Mouse (Mus musculus): ENCODE results near the gene Fbxw7.

Gene Fbxw7

DNA sequence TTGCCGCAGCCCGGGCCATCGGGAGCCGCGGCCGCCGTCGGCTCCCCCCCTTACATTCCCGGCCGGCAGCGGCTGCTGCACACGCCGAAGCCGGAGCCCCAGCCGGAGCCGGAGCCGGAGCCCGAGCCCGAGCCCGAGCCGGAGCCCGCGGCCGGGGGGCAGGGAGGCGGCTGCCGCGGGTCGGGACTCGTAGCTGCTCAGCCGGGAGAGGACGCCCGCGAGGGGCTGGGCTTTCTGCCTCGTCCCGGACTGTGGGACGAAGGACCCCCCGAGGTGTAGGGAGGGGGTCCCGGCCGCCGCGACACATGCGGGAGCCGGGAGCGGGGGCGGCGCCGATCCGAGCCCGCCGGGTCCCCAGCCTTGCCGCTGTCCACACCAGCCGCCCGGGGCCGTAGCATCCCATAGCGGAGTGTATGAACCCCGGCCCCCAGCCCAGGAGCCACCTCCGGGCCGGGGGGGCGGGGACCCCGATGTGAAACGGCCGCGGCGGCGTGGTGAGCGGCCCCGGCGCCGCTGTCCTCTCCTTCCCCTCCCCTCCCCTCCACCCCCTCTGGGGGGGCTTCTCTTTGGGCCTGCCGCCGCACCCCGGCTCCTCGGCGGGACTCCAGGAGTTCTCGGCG lies at the start of gene Fbxw7:
TSS of gene Fbxw7 (plus strand) at position 507 of the 620 bp plus-strand sequence.
- DNase-seq (ENCODE audit: low read depth, low spot score): no peak

DNA sequence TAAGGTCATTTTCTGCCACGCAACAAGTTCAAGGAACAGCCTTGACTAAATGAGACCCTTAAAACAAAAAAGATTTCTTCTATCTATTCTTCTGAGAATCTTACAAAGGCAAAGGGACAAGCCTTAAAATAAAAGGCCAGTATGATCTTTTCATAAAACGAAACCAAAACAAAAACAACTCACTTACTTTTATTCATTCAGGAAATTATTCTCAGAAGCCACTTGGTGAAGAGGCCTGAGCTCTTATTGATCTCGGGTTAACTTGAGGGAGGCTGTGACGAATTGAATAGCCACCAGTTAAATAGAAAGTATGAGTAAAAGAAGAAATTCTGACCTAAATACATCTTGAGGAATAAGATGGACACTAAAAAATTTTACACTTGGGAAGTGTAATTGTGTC lies 46.1 kb upstream of the Fbxw7 start:
- no peak for DNase-seq (ENCODE audit: low read depth, low spot score)

DNA sequence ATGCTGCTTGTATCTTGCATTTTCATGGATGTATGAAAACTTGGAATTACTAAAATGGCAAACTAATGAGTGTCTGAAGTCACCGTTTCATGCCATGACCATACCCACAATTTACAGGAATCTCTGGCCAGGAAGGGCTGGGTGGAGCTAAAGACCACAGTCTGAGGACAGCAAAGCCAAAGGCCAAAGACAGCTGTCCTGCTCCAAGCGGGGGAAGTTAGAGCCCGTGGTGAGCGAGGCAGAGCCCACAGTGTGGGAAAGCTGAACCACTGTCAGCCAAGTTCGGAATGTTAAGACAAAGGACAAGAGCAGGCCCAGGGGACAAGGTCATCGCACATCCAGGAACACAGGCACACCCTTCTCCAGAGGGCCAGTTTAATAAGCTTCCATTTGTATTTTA lies 45.7 kb upstream of the Fbxw7 start:
- no peak for DNase-seq (ENCODE audit: low read depth, low spot score)

DNA sequence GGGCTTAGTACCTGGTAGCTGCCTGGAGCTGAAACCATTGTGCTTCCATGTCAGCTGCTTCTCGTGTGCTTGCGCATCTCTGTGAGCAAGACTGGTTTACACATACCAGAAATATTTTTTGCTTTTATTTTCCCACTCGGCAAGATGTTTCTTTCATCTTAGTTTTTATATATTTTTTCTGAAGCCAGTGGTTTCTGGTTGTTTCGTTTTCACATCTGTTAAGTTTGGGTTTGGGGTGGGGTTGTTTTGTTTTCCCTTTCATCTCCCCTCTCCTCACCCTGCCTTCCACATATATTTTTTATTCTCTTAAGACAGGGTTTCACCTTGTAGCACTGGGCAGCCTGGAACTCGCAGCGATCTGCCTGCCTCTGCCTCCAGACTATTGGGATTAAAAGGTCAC lies 44.5 kb upstream of the Fbxw7 start:
- no peak for DNase-seq (ENCODE audit: low read depth, low spot score)

DNA sequence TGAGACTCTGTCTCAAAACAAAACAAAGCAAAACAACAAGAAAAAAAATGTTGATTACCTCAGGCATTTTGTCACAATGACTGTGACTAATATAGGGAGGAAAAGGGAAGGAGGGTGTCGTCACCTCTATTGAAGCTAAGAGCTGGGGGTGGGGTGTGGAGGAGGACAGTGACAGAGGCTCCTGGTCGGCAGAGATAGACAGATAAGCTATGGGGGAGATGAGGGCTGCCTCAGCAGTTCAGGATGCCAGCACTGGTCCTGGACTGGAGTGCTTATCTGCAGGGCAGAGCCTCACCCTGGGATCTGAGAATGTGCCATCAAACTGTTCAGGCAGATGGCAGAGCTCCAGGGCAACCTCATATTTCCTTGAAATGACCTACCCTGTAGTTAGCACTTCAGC lies 43.1 kb upstream of the Fbxw7 start:
- DNase-seq (ENCODE audit: low read depth, low spot score): no peak

DNA sequence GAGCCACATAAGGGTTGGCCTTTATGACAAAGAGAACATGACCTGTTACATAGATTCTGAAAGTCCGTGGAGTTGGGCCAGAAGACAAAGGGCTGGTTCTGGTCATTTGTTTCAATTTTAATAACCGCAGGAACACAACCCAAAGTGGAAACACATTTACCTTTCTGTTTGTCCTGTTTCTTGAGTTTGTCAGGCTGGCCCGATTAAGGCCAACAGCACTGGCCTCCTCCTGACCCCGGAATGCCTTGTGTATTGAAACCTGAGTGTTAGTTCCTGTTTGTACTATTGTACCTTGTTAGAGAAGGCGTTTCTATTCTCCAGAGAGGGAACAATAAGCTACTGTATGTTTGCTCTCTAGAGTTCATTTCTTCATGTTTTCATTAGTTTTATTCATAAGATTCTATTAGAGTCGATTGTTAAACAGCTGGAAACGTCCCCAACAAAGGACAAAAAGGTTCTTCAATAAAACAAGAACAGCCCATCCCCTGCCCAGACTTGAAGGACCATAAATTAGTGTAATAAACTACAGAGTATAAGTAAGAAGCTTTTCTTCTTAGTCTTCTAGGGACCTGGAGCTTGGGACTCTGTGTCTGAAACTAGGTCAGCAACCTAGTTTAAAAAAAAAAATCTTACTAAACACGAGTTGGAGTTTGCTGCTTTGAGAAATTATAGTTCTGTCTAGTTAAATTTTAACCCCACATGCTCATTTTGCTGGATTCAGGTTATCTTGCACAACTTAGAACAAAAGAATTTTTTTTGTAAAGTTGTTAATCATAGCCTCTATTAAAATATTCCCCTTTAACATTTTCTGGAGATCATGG lies 40.6 kb upstream of the Fbxw7 start:
- DNase-seq (ENCODE audit: low read depth, low spot score): no peak

DNA sequence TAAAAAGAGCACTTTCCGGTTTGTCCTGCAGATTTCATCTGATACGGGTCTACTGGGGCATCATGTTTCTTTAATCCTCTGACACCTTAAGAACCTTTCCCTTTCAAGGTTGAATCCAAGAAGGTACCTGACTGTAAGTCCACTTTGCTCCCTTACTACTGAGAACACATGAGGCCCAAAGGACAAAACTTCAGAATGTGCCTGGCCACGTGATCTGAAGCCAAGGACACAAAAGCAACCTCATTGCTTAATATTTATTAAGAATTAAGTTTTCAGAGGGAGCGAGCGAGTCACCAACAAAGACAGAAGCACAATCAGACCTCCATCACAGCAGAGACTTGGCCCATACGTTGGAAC lies 40.0 kb upstream of the Fbxw7 start:
- no peak for DNase-seq (ENCODE audit: low read depth, low spot score)

DNA sequence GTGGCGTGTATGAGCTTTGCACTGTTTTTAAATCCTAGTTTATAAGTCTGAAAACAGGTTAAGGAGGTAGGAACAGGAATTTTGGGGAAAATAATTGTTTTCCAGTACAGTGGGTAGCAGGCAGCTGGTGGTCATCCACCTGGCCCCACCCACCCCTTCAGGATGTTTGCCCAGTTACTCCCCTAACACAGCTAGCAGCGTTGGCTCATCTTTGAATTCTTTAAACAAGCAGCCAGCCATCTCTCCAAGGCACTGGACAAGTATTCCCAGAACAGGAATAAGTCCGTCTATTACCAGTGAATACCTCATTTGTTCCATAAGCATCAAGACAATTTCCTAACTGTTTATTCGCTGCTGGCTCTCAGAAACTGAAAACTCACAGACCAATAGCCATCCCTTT lies 39.5 kb upstream of the Fbxw7 start:
- no peak for DNase-seq (ENCODE audit: low read depth, low spot score)

DNA sequence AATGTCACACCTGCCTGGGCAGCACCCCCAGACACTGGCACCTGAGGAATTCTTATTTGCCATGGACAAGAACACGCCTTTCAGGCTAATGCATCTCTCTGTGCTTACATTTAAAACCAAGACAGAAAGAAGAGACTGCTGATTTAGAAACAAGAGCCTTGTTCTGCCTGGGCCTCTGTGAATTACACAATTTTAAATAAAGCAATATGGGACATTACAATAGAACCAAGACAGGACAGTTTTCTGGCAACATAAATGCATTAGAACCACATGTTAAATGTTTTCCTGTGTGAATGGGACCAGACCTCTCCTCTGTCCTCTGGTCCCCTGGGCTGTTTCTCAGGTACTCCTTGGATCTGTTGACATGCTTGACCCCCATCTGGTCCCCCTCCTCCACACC lies 39.0 kb upstream of the Fbxw7 start:
- DNase-seq (ENCODE audit: low read depth, low spot score): no peak

DNA sequence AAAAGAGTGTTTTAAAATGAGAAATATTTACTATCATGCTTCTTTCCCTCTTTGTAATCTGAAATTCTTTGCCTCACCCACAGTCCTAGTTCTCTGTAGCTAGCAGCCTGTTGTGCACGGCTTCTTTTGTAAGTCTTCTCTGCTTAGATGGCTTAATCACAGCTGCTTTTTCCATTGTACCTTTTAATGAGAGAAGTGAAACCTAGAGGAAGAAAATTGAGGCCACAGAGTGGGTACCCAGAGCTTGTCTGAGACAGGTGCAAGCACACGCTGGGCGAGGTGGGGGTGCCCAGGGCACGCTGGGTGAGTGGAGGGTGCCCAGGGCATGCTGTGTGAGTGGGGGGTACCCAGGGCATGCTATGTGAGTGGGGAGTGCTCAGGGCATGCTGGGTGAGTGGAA lies 27.2 kb upstream of the Fbxw7 start:
- DNase-seq (ENCODE audit: low read depth, low spot score): no peak

DNA sequence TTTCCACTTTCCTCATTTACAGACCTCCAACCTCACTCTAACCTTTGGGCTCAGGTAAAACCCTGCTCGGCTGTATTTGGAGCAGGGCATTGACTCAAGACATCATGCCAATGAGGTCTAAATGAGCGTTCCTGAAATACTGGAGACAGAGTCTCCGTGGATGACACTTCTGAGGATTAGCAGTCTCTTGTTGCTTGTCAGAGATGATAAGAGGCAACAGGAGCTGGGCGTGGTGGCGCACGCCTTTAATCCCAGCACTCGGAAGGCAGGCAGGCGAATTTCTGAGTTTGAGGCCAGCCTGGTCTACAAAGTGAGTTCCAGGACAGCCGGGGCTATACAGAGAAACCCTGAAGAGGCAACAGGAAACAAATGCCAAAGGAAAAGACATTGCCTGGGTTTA lies 11.0 kb upstream of the Fbxw7 start:
- DNase-seq (ENCODE audit: low read depth, low spot score): no peak

DNA sequence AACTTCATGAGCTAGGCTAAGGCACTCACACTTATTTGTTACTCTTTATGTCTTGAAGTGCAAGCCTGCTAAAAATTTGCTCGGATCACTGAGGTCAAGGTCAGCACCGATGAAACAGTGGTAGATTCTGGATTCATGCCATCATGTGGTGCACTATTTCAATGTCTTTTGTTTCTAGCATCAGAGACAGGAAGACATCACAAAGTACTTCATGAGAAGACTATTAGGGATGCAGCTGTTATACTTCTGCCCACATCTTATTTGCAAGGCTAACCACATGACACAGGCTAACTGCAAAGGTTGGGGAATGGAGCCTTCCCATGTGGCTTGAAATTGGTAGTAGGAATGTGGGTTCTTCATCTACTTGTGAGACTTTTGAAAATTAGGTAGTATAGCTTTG lies 8.9 kb upstream of the Fbxw7 start:
- DNase-seq (ENCODE audit: low read depth, low spot score): no peak

DNA sequence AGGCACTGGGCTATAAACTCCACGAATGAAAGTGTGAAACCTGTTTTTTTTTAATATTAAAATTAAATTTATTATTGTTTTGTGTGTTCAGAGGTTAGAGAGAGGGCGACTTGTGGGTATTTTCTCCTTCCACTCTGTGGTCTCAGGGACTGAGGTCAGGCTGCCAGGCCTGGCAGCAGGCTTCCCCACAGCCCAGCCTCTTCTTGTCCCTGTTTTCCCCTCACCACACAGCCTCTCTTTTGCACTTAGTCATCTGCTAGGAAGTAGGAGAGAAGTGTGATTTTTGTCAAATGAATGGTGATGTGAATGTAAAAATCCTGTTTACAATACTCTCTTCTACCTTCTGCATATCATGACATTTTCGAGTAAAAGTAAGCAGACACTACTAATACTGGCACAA lies 7.2 kb upstream of the Fbxw7 start:
- no peak for DNase-seq (ENCODE audit: low read depth, low spot score)

DNA sequence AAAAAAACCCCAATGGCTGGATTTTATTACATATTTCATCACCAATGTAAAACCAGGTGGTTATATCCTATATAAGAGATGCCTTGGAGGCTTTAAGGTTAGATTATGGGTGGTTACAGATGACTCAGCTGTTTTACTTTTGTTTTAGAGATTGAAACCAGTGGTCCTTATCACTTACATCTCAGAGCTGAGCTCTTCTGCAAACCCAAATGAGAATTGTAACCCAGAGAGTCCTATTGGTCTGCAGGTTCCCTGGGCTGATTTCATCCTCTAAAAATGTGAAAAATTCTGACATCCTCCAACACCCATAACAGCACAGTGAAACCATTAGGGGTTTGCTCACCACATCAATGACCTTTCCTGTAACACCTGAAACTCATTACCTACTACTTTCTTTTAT lies 6.2 kb upstream of the Fbxw7 start:
- no peak for DNase-seq (ENCODE audit: low read depth, low spot score)

DNA sequence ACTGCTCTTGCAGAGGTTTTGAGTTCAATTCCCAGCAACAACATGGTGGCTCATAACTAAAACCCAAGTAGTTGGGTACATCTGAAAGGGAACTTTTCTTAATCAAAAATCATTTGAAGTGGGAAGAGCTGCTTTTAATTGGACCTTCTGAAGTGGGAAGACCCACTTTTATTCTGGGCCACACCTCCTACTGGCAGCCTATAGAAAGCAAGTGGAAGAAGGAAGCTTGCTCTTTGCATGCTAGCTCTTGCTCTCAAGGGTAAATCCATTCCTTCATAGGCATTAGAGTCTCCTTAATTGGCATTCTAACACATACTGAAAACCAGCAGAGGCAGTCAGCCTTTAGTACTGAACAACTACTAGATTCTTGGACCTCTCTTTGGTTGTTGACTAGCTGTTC lies 4.3 kb upstream of the Fbxw7 start:
- no peak for DNase-seq (ENCODE audit: low read depth, low spot score)

DNA sequence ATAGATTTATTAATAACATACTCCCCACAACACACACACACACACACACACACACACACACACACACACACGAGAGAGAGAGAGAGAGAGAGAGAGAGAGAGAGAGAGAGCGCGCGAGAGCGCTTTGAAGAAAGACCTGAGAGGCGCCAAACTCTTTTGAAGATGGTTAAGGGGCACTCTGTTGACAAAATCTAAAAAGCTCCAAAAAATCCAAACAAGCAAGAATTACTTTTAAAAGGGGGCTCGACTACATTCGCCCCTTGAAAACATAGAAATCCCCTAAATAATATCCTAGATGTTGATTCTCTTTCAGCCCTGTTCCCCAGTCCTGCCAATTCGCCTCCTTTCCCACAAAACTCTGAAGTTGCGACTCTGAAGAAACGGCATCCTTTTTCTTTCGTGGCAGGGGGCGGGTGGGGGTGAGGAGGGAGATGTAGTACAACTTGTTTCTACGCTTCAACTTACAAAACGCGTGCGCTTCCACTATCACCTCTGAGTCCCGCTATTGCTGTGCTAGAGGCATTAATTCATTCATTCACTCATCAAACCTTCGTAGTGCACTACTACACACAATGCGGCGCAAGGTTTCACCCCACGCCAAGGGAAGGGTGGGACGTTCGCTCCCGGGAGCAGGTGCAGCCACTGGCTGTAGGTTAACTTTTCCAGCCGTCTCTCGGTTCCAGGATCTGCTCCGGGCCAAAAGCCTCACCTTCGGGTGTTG lies 1.5 kb upstream of the Fbxw7 start:
- DNase-seq (ENCODE audit: low read depth, low spot score): no peak

DNA sequence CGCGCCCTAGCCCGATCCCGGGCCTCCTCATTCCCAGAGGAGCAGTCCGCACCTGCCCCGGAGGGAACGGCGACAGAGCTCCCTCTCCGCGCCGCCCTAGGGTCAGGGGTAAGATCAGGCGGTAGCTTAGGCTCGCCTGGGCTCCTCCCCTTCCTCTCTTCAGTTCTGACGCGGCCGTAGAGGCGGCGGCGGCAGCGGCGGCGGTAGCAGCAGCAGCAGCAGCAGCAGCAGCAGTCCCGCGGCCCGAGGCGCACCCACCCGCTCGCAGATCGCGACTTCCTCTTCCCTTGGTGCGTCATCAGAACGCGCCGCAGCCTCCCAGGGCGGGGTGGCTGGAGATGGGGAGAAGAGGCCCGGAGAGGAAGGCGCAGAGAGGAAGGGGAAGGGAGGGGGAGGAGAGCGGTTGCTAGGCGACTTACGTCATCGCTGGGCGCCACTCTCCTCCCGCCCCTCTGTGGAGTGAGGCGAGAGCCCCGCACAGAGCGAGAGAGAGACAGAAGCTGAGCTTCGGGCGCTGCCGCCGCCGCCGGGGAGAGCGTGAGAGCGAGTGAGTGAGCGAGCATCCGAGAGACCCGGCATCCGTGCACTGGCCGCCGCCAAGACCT lies 809 bp upstream of the Fbxw7 start:
- peak; percentile 100 for DNase-seq (ENCODE audit: low read depth, low spot score)

DNA sequence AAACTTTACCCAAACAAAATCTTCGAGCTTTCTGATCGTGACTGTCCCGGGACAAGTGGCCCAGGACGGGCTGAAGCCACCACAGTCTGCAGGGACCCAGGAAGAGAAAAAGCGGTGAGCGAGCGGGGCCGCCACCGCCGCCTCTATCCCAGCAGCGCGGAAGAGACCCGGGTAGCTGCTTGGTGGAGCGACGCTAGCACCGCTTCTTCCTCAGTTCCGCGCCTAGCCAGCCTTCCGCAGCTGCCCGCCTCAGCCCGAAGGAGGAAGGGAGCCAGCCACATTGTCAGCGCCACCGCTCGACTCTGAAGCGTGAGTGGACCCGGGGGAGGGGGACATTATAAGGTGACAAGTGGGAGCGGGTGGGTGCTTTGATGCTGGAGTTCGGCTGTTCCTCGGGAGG lies 393 bp downstream of the Fbxw7 start:
- DNase-seq (ENCODE audit: low read depth, low spot score): no peak

DNA sequence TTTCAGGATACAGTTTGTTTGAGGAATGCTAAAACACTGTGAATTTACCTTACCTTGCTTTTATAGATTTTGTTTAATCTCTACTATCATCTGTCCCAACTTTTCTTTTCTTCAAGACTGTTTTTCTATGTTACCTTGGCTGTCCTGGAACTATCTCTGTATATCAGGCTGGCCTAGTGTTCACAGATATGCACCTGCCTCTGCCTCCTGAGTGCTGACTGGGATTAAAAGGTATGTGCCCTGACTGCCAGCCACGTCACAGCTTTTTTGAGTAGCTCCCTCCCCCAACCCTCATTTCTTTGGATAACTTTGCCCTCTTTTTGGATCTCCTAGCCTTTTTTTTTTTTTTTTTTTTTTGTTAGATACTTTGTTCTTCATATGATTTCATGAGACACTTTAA lies 1.9 kb downstream of the Fbxw7 start:
- DNase-seq (ENCODE audit: low read depth, low spot score): no peak

DNA sequence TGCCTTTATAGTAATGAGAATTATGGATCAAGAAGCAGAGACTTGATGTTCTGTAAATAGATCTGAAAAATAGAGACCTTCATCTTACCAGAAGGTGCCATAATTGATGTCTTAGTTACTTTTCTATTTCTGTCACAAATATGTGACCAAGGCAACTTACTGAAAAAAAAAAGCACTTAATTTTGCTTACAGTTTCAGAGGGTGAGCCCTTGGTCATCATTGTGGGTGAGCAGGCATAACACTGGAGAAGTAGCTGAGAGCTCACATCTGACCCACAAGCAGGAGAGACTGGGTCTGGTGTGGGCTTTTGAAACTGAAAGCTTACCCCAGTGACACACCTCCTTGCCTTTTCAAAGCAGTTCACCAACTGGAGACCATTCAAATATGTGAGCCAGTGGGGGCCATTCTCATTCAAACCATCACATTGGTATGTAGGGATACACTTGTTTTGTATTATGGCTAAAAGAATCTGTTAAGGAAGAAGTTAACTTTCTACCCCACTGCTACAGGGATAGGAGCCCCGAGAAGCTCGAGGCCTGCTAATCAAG lies 5.7 kb downstream of the Fbxw7 start:
- DNase-seq (ENCODE audit: low read depth, low spot score): no peak

DNA sequence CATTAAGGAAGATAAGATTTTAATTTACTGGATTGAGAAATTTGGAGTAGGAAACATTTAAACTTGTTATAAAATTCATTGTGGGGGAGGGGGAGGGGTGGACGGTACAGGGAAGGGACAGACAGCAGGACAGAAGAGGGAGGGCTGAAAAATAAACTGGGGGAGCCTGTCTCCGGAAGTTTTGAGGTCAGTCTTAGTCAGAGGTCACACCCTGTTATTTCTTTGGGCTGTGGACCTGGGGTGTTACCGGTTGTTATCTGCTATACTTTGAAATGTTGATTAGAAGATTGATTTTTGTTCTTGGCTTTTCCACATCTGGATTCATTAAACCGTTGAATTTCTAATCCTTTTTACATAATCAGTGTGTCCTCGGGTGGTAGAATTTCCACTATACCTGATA lies 10.9 kb downstream of the Fbxw7 start:
- DNase-seq (ENCODE audit: low read depth, low spot score): no peak

DNA sequence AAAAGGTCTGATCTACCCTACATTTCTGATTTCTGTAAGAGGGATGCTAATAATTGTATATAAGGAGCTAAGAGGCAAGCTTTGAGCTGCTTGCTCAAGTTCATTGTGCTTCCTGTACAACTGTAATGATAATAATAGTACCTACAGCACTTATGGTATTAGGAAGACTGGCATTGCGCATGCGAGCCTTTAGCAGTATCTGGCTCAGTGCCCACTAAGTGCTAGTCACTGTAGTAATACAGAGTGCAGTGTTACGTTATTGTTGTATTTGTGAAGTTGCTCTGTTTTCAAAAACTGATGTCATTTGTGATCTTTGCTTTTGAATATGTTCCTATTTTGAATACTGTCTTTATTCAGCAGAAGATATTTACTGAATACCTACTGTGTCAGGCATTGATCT lies 11.3 kb downstream of the Fbxw7 start:
- DNase-seq (ENCODE audit: low read depth, low spot score): no peak
